Mouse (Mus musculus) erythroblast, adult 5-6 weeks (primary cell): ENCODE measurements around the gene Defa21. TPM values are rescaled to one million over a fixed set of nuclear protein-coding genes. Genes with fewer than 3 reads are reported as not detected.
"Not testable (repeated sequence)": the region's sequence is repeated elsewhere in the genome, so short reads cannot be mapped to it uniquely, and the experiment has no call there.

Source experiments
- ATAC-seq: replicated peaks from 2 replicates; pipeline ENCODE4 v1.8.0; 2016; ENCODE audit warnings: moderate number of reproducible peaks, mild to moderate bottlenecking, moderate TSS enrichment, inconsistent platforms; ENCODE audit not compliant: poor library complexity, low FRiP score, severe bottlenecking
- total RNA-seq, 2 experiments: library from RNA; stranded (forward) in 1 of 2; stranded (reverse) in 1 of 2; fragments of 150-400 nt in 1 of 2; fragments of 200-764, 138-1000 nt in 1 of 2; gene quantifications; 2 replicates each; pipeline versions ENCODE4 v1.2.3 to v1.2.4; 2015 to 2017; ENCODE audit warnings: low replicate concordance in 2 of 2

Gene Defa21
- not detected in 2 replicates for total RNA-seq (2015; ENCODE audit: low replicate concordance)
- total RNA-seq (2017; ENCODE audit: low replicate concordance) = not detected in 2 replicates

- ATAC-seq = not testable (repeated sequence)
Observed at GRCm38 (mm10) chr8:21025245-21025644, at the start of gene Defa21. TSS of gene Defa21 (plus strand) at chr8:21025545.

- no peak for ATAC-seq
Observed at GRCm38 (mm10) chr8:20979846-20980245, 45.5 kb upstream of the Defa21 start.

- ATAC-seq = not testable (repeated sequence)
Observed at GRCm38 (mm10) chr8:20994042-20994441, 31.3 kb upstream of the Defa21 start.

- no peak for ATAC-seq
Observed at GRCm38 (mm10) chr8:20996776-20997175, 28.6 kb upstream of the Defa21 start.

GRCm38 (mm10) chr8:20997291-20997690, 28.1 kb upstream of the Defa21 start:
- ATAC-seq = no peak

- no peak for ATAC-seq
Observed at GRCm38 (mm10) chr8:21001171-21001570, 24.2 kb upstream of the Defa21 start.

GRCm38 (mm10) chr8:21006801-21007200, 18.5 kb upstream of the Defa21 start:
- no peak for ATAC-seq

- not testable (repeated sequence) for ATAC-seq
Observed at GRCm38 (mm10) chr8:21008578-21008977, 16.8 kb upstream of the Defa21 start.

- not testable (repeated sequence) for ATAC-seq
Observed at GRCm38 (mm10) chr8:21010548-21010947, 14.8 kb upstream of the Defa21 start.

GRCm38 (mm10) chr8:21054747-21055146, 29.4 kb downstream of the Defa21 start, which contains the start of gene Defa23:
TSS of gene Defa23 (plus strand) at chr8:21055047.
- not testable (repeated sequence) for ATAC-seq

GRCm38 (mm10) chr8:21064738-21065137, 39.4 kb downstream of the Defa21 start, which contains the start of gene Defa35:
TSS of gene Defa35 (plus strand) at chr8:21065038.
- ATAC-seq = not testable (repeated sequence)

Other genes starting within 250 kb of the Defa21 start
- gene Defb33, start 132.9 kb upstream of the Defa21 start, total RNA-seq (2015; ENCODE audit: low replicate concordance) = not detected in 2 replicates
- not detected in 2 replicates for gene Defb33, start 132.9 kb upstream of the Defa21 start, total RNA-seq (2017; ENCODE audit: low replicate concordance)
- gene Gm15056, start 122.9 kb upstream of the Defa21 start, total RNA-seq (2015; ENCODE audit: low replicate concordance) = not detected in 2 replicates
- gene Gm15056, start 122.9 kb upstream of the Defa21 start, total RNA-seq (2017; ENCODE audit: low replicate concordance) = not detected in 2 replicates
- gene Gm6040, start 103.5 kb upstream of the Defa21 start, total RNA-seq (2015; ENCODE audit: low replicate concordance) = not detected in 2 replicates
- gene Gm6040, start 103.5 kb upstream of the Defa21 start, total RNA-seq (2017; ENCODE audit: low replicate concordance) = not detected in 2 replicates
- gene AY761185, start 80.8 kb upstream of the Defa21 start, total RNA-seq (2015; ENCODE audit: low replicate concordance) = not detected in 2 replicates
- not detected in 2 replicates for gene AY761185, start 80.8 kb upstream of the Defa21 start, total RNA-seq (2017; ENCODE audit: low replicate concordance)
- not detected in 2 replicates for gene Defa23, start 29.5 kb downstream of the Defa21 start, total RNA-seq (2015; ENCODE audit: low replicate concordance)
- not detected in 2 replicates for gene Defa23, start 29.5 kb downstream of the Defa21 start, total RNA-seq (2017; ENCODE audit: low replicate concordance)
- gene Defa35, start 39.5 kb downstream of the Defa21 start, total RNA-seq (2015; ENCODE audit: low replicate concordance) = not detected in 2 replicates
- not detected in 2 replicates for gene Defa35, start 39.5 kb downstream of the Defa21 start, total RNA-seq (2017; ENCODE audit: low replicate concordance)
- not detected in 2 replicates for gene Defa25, start 58.9 kb downstream of the Defa21 start, total RNA-seq (2015; ENCODE audit: low replicate concordance)
- gene Defa25, start 58.9 kb downstream of the Defa21 start, total RNA-seq (2017; ENCODE audit: low replicate concordance) = not detected in 2 replicates
- not detected in 2 replicates for gene Gm14851, start 70.5 kb downstream of the Defa21 start, total RNA-seq (2015; ENCODE audit: low replicate concordance)
- not detected in 2 replicates for gene Gm14851, start 70.5 kb downstream of the Defa21 start, total RNA-seq (2017; ENCODE audit: low replicate concordance)
- gene Defa30, start 109.1 kb downstream of the Defa21 start, total RNA-seq (2015; ENCODE audit: low replicate concordance) = not detected in 2 replicates
- not detected in 2 replicates for gene Defa30, start 109.1 kb downstream of the Defa21 start, total RNA-seq (2017; ENCODE audit: low replicate concordance)
- gene Defa22, start 136.7 kb downstream of the Defa21 start, total RNA-seq (2015; ENCODE audit: low replicate concordance) = not detected in 2 replicates
- not detected in 2 replicates for gene Defa22, start 136.7 kb downstream of the Defa21 start, total RNA-seq (2017; ENCODE audit: low replicate concordance)
- gene Defa31, start 166.1 kb downstream of the Defa21 start, total RNA-seq (2015; ENCODE audit: low replicate concordance) = not detected in 2 replicates
- not detected in 2 replicates for gene Defa31, start 166.1 kb downstream of the Defa21 start, total RNA-seq (2017; ENCODE audit: low replicate concordance)
- not detected in 2 replicates for gene Gm15293, start 176.0 kb downstream of the Defa21 start, total RNA-seq (2015; ENCODE audit: low replicate concordance)
- gene Gm15293, start 176.0 kb downstream of the Defa21 start, total RNA-seq (2017; ENCODE audit: low replicate concordance) = not detected in 2 replicates
- gene Gm15292, start 224.2 kb downstream of the Defa21 start, total RNA-seq (2015; ENCODE audit: low replicate concordance) = not detected in 2 replicates
- not detected in 2 replicates for gene Gm15292, start 224.2 kb downstream of the Defa21 start, total RNA-seq (2017; ENCODE audit: low replicate concordance)